Mouse (Mus musculus) left cerebral cortex, postnatal 10 days (tissue): ENCODE data around the gene Vamp9. TPM values are rescaled to one million over a fixed set of nuclear protein-coding genes. Genes with fewer than 3 reads are reported as not detected.

Experiments used
- DNase-seq, 2 experiments: peaks; one replicate each; pipeline ENCODE4 v3.0.0; 2021 to 2022; ENCODE audit warnings: low spot score in 2 of 2, mixed read lengths in 1 of 2; ENCODE audit errors: extremely low spot score in 1 of 2
- intact Hi-C: fragments of 180-260 bp; cut with DNase I; formaldehyde crosslinking; loops from one replicate; pipeline ENCODE4 v1.15.1; 2025
- total RNA-seq, 2 experiments: library from RNA; stranded (reverse); gene quantifications; 2 replicates each; pipeline ENCODE4 v1.2.3; 2021

The Vamp9 gene
- total RNA-seq, 2 experiments from 2014 or later: 0.51 TPM; not detected in 1

DNA sequence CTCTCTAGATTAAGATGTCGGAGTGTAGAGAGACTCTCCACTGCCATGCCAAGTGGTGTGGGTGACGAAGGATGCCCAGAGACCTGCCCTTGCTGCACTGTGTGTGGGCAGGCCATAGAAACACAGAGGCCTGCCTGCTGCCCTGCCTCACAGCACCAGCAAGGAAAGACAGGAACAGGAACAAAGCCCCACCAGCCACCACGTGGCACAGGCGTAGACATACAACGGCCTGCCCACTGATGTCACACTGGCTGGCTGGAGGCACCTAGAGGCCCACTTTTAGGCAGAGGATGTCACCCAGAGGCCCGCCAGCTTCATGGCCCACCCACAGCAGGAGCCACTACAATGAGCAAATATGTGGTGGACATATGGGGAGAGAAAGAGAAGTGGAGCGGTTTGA is 94.0 kb downstream of the Vamp9 start:
- intact Hi-C loops: no loop called here
- DNase-seq: no peak

DNA sequence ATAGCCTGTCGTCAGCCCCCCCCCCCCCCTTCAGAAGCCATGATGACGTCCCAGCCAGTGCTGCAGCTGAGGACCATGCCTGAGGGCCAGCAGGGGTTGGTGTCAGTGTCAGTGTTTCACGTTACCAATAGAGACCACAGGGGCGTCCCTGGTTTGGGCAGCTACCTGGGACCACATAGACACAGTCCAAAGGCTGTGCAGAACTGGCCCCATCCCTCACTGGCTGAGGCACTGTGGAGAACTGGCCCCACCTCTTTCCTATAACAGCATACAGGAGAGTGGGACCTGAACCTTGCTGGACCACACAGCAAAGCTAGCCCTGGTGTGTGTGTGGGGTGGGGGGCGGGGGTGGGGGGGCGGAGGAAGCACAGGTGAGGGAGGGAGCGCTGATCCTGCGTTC is 94.4 kb downstream of the Vamp9 start:
- no peak for DNase-seq
- intact Hi-C loops: no loop called here

Other genes starting within 250 kb of the Vamp9 start
- 10 to 100 TPM; 53.8 to 58.4 TPM for gene Rasgef1b, start 177.2 kb upstream of the Vamp9 start, total RNA-seq
- 100 to 1,000 TPM; 229 to 243 TPM for gene Hnrnpd, start 72.7 kb downstream of the Vamp9 start, total RNA-seq
- 1 to 10 TPM; 1.7 to 2.9 TPM for gene 4930524J08Rik, start 72.8 kb downstream of the Vamp9 start, total RNA-seq
- gene Hnrnpdl, start 133.4 kb downstream of the Vamp9 start, total RNA-seq: 100 to 1,000 TPM; 198 to 200 TPM
- 10 to 100 TPM; 56.2 TPM for gene Enoph1, start 133.7 kb downstream of the Vamp9 start, total RNA-seq